Mouse (Mus musculus): ENCODE results near the gene Atf4.
A peak's percentile ranks its signal among the peaks of the same experiment; 100 is the strongest.

Atf4 gene

DNA sequence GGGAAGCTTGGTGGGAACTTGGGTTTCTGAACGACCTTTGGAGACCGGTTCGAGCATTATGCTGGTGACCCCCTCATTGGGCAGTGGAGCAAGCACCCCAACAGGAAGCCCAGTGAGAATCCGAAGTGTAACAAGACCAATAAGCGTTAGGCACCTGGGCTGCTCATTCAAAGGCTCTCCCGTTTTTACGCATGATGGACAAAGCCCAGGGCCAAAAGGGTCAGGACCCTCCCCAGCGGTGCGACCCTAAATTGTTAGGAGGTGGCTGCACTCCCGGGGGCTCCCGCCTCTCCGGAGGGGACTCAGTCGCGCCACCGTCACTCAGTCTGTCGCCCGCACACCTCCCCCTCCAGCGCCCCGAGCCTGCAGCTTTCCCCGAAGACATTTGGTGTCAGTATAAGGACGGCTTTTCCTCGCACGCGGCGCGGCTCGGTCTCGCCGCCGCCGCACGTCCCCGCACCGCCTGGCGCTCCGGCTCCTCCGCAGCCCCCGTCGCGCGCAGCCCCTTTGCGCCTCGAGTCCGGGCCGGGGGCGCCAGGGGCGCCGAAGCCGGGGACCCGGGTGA, 31.9 kb downstream of the Atf4 start, which contains the start of gene Cacna1i:
Gene Cacna1i, plus strand, starts transcription at position 388 of the 565 bp plus-strand sequence.
- DNase-seq (ENCODE audit: low spot score) = peak; percentile 41

GRCm38 (mm10) chr15:80288036-80288435, 33.1 kb downstream of the Atf4 start:
- DNase-seq (ENCODE audit: low spot score) = peak; percentile 24

GRCm38 (mm10) chr15:80289436-80289835, 34.5 kb downstream of the Atf4 start:
- DNase-seq (ENCODE audit: low spot score) = peak; percentile 84

DNA sequence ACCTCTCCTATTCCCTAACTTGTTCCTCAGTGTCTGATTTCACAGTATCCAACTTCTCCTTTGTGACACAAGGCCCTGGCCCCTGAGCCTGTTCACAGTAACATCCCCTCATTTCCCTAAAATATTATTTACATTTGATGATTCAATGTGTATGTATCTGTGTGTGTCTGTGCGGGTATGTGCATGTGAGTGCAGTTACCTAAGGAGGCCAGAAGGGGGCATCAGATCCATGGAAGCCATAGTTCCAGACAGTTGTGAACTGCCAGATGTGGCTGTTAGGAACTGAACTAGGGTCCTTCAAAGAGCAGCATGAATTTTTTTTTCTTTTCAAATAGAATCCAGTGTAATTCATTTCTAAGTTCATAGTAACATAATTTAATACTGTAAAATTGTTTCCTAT, 42.2 kb downstream of the Atf4 start:
- no peak for DNase-seq (ENCODE audit: low spot score)

GRCm38 (mm10) chr15:80303779-80304178, 48.8 kb downstream of the Atf4 start:
- DNase-seq (ENCODE audit: low spot score) = no peak

DNA sequence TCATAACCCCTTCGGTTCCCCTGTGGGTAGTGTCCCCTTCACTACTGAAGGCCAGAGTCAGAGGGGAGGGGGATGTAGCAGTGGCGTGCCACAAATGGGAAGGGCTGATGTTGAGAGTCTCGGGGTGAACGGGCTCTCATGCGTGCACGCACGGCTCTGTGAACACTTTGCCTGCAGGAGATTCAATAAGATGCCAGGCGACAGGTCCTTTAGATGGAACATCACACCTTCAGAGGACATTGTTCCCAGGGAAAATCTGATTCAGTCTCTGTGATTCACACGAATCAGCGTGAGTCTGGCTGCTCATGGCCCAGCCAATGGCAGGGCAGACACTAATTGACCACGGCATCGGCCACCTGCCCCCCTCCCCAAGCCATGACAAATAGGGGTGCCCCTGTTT, 49.2 kb downstream of the Atf4 start:
- DNase-seq (ENCODE audit: low spot score) = no peak

- peak; percentile 9 for DNase-seq (ENCODE audit: low spot score)
Measured at GRCm38 (mm10) chr15:80306146-80306545, 51.2 kb downstream of the Atf4 start.
